Mouse (Mus musculus) cerebellum, postnatal 36 days (tissue): Measurements from ENCODE around the gene H3f3b.

Experiments used
- DNase-seq, 2 experiments: peaks; one replicate each; pipeline ENCODE4 v3.0.0; 2021 to 2022; ENCODE audit warnings: mixed read lengths in 2 of 2

H3f3b gene

DNA sequence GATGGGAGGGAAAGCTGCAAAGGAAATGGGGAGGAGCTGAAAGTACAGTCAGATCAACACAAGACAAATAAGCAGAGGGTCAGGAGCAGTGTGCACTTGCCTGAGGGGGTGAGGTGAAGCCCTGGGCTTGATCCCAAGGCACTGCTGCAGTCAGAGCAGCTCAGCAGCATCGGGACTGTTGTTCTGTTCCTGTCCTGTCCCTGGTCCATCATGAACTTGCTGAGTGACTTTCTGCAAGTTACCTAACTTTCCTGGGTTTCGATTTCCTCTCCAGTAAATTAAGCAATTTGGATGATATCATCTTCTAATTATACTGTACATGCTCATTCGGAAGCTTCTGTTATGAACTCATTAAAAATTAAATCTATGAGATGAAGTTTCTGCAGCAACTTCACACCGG is at the start of gene H3f3b:
Gene H3f3b (minus strand): TSS at position 207 of the 400 bp plus-strand sequence.
- DNase-seq: no peak

DNA sequence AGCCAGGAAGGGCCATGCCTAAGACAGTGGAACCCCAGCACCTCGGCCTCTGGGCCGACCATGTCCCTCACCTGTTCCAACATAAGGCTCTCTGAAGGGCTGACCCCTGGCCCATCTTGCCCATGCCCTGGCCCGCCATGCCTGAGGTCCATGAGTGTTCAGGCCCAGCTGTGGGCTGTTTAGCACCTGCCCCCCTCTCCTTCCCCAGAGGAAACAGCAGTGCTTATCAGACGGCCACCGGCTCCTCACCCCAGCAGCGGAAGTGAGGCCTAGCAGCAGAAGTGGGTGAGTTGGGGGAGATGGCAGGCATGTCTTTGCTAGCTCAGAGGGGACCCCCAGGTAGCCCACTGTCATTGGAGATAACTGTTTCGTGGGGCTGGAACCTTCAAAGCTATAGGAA is 49.1 kb upstream of the H3f3b start:
- DNase-seq: no peak

DNA sequence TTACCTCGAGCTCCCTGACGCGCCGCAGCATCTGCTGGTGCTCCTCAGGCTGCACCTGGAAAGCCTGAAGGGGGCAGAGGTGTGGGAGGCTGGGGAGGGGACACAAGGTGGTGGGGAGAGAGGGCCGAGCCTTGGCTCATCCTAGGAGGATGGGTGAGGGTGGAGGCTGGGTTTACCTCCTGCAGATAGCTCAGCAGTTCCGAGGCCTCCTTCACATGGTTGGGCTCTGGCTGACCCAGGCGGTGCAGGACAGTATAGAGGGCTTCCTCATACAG is 48.4 kb upstream of the H3f3b start:
- no peak for DNase-seq

DNA sequence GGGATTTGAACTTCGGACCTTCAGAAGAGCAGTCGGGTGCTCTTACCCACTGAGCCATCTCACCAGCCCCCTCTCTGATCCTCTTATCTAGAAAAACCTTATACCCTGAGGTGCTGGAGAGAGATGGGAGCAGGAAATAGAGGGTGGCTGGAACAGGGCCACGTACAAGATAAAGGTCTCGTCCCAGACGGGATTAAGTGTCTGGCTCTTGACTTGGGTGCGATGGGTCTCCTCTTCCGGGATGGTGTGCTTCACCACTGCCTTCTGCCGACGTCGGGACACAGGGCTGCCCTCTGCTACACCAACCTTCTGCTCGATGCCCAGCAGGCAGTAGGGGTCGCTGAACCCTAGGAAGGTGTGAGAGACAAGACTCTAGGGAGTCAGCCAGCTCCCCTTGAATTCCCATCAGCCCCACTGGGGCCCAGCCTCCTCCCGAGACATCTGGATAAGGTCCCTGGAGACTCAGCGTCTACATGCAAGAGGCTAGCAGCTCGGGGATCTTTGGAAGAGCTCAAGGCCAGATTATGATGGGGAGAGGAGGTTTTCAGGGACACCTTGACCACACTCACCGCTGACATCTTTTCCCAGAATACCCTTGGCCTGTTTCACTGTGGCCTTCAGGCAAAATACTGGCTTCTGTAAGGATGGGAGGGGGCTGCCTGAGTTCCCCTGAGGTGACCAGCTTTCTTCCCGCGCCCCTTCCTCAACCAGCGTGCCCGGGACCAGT is 47.9 kb upstream of the H3f3b start:
- no peak for DNase-seq

DNA sequence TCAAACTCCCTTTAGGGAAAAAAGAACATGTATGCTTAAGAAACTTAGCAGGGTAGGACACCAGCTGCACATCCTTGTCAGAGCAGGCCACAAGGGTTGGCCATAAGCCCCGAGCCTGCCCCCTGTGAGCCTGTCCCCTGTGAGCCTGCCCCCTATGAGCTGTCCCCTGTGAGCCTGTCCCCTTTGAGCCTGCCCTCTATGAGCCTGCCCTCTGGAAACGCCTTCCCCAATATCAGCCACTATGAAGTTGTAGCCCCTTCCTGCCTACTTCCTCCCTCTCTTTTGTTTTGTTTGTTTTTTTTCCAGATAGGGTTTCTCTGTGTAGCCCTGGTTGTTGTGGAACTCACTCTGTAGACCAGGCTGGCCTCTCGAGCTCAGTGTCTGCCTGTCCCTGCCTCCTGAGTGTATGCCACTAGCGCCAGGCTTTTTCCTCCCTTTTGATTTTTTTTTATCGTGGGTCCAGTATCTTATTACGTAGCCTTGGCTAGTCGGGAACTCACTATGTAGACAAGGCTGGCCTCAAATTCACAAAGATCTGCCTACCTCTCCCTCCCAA is 46.8 kb upstream of the H3f3b start:
- no peak for DNase-seq

DNA sequence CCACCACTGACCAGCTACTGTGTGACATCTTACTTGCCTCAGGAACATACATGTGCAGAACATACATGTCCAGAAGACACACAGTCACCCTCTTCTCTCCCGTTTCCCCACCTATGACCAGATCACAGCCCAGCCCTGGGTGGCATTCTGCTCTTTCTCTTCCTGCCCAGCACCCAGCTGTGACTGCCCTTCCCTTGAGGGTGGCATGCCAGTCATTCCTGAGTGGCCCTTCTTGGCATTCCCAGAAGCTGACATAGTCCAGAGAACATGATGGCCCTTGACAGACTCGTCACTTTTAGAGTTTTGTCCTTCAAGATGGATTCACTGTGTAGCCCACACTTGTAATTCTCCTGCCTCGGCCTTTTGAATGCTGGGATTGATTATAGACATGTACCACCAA is 44.8 kb upstream of the H3f3b start:
- no peak for DNase-seq

DNA sequence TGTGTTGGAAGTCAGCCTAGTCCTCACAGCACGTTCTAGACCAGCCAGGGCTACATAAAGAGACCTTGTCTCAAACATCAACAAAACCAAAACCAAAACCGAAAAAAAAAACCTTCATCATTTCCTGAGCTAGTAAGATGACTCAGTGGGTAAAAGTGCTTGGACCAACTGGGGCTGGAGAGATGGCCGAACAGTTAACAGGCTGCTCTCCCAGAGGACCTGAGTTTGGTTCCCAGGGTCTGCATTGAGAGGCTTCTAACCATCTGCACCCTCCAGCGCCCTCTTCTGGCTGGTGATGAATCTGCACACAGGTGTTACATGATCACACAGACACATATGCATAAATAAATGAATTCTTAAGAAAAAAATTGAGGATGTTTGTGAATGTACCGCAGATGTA is 43.7 kb upstream of the H3f3b start:
- DNase-seq: peak; percentile 30 to 38

DNA sequence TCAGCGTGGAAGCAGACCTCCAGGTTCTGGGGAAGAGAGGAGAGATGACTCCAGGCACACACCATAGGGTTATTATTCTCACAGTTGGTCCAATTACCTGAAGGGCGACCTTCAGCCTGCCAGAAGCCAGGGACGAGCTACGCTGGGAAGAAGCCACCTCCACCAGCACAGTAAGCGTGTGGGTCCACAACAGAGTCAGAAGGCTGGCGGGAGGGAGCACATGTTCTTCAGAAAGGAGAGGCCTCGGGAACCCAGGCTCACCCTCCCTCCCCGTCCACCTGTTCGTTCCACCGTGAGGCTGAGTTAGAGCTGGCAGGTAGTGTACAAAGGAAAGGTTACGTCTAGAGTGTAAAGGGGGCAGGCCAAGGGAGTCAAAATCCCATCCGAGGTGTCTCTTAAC is 37.6 kb upstream of the H3f3b start:
- DNase-seq: peak; percentile 36 to 39

DNA sequence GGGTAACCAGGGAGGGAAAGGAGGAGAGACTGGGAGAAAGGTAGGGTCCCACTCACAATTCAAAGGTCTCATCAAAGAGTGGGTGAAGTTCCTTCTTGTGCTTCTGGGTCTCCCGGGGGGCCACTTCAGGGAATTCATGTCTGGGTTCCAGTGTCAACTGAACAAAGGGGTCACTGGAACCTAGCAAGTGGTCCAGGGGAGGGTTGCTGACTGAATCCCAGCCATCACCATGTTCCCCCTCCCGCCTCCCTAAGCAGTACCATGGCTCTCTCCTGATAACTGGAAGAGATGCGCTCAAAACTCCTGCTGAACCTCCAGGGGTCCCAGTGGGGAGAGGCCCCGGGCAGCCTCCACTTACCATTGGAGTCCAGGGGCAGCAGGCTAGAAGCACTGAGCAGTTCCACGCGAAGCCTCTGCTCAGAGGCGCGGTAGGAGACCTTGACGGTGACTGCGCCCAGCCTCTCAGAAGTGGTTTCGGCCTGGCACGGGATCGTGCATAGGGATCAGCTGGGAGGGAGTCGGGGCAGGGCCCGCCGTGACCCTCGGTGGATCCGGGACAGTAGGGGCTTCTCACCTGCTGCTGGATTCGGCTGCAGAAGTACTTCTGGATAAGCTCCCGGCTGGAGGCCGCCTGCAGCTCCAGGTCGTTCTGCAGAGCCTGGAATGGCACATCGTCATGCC is 36.6 kb upstream of the H3f3b start:
- peak; percentile 48 for DNase-seq

DNA sequence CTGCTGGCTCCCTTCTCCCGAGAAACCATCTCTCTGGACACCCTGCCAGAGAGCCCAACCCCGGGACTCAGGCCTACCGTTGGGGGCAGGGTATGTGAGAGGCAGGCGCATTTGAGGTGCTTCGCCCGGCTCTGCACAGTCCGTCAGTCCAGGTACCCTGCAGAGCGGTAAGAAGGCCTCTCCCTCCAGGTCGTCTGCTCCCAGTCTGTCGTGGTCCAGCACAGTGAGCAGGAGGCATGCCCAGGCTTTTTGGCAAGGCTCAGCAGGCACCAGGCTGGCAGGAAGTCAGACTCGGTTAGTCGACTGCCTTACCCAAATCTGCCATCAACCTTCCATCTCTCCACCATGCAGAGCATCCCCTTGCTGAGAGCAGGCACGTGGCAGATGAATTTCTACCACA is 35.8 kb upstream of the H3f3b start:
- peak; percentile 95 to 96 for DNase-seq

DNA sequence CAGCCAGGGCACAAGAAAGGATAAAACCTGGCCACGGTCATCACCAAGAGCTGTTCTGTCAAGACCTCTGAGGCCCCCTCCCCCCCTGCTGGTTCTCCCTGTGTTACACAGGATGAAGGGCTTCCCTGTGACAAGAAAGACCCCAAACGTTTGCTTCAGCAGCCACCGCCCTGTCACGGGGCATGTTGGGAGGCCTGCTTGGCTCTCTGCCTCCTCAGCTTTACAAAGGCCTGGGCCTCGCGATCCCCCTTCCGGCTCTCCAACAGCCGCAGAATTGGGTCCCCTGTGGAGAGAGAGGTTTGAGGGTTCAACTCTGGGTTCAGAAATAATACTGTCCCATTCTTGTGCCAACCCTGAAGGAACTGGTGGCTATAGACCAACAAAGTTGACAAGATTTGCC is 34.8 kb upstream of the H3f3b start:
- peak; percentile 53 to 54 for DNase-seq

DNA sequence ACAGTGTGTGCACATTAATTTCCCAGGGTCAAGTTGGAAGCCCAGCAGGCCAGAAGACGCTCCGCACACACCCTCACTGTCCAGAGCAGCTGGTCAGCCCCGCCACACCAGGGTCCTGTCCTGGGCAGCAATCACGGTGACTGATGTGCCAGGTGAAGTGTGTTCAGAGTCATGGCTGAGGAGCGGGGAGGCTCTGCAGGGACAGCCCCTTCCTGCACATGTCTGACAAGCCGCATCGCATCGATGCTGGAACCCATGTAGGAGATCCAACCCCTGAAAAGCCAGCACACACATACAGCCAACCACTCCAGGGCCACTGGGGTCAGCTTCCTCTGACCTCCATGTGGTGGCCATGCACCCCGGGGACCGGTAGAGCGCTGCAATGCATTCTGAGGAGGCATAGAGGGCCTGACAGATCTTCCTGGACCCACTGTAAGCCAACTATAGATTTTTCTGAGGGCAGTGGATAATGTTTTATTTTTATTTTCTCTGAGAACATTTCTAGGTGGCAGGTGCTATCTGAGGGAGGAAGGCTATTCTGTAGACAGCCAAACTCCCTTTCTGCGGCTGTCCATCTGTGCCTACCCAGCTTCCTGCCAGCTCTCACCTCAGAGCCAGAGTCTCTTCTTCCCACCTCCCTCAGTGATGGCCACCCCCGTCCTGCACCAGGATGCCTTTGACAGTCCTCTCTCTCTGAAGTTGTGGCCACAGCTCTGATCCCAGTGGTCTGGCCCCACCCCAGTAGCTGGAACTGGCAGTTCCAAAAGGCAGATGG is 34.1 kb upstream of the H3f3b start:
- DNase-seq: peak; percentile 79 to 83

DNA sequence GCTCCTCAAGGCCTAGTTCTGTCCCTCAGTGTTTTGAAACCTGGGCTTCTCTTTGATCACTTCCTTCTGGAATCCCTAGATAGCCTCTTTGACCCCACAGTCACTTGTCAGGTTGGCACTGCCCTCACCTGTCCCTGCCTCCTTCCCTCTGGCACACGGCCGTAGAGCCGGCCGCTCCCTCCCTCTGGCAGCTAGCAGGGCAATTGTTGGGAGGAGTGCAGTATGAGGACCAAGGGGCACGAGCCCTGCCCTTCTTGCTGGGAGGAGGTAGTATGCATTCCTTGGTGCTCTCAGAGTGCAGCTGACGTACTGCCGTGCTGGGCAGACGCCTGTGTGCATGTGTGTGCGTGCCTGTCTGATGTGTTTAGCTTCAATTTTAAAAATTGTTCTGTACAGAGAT is 32.8 kb upstream of the H3f3b start:
- peak; percentile 40 to 55 for DNase-seq

DNA sequence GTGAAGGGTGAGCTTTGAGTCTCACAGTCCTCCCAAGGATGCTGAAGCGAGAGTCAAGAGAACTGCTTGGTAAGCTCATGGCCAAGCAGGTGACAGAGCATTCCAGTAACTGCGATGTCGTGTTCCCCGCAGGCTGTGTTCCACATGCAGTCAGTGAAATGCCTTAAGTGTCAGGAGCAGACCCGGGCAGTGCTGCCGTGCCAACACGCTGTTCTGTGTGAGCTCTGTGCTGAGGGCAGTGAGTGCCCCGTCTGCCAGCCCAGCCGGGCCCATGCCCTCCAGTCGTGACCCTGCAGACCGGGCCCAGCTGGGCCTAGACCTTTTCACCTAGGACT is 31.9 kb upstream of the H3f3b start:
- DNase-seq: peak; percentile 37 to 41

DNA sequence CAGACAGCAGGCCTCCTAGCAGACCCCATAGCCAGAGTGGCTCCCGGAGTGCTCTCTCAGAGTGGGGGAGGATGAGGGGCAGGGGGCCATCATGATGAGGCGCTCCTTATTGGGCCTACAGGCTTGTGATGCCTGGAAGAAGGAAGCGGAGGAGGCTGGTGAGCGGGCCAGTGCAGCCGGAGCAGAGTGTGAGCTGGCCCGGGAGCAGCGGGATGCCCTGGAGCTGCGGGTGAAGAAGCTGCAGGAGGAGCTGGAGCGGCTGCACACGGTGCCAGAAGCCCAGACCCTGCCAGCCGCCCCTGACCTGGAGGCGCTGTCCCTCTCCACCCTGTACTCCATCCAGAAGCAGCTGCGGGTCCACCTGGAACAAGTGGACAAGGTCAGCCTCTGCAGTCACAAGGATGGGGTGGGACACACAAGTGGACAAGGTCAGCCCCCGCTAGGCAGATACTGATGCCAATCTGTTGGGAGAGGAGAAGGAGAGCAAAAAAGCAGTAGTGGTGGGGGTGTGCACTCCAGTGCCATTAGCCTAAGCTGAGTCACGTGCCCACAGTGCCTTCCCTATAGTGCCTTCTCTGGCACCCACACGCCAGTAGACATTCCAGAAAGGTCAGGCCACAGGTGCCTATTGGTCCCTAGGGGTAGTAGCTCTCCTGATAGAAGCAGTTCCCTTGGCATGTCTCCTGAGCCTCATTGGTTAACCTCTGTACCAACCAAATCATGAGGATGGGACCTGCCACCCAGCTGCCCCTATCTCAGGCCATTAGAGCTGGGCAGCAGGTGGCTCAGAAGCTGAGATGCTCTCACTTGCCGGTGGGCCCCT is 31.3 kb upstream of the H3f3b start:
- peak in 1 of 2 experiments; percentile 37 for DNase-seq

DNA sequence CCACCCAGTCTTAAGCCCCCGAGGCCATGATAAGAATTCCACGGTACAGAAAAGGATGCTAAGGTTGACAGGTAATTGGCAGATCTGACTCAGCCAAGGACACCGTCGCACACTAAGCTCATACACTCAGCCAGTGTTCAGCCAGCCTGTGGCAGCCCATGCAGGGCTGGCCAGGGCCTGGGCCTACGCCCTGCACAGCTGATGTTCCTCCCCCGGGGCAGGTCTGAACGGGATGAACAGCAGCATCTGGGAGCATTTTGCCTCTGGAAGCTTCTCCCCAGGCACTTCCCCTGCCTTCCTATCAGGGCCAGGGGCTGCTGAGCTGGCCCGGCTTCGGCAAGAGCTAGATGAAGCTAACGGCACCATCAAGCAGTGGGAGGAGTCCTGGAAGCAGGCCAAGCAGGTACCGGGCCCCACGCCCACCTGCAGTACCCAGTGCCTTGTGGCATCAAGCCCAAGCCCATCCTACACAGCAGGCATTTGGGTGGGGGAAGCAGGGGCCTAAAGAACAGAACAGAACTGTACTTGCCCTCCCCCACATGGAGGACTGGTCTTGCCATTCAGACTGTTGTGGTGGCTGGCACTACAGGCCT is 30.4 kb upstream of the H3f3b start:
- DNase-seq: peak; percentile 35 to 40

DNA sequence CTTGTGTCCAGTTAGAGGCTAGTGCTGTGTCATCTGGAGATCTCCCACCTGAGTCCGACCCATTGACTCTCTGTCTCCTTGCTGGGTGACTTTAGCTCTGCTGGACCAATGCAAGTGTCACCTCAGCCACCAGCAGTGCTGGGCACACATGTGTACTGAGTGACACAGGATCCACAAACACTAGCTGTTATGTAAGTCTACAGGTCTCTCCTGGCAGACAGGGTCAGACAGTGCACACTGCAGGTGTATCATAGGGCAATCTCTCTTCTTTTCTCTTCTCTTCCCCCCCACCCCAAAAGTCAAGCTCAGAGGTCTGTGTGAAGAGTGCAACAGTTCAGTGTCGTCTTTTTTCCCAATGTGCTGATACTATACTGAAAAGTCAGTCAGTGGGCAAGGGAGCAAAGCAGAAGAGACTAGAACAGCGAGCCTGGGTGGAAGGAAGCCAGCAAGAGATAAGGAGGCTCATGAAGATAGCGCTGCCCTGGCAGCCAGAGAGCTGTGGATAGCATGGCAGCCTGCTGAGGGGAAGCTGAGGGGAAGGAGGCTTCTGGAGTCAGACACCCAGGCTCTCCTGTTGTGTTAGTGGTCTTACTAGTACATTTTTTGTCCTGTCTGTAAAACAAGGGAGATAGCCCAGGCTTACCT is 29.6 kb upstream of the H3f3b start:
- no peak for DNase-seq

DNA sequence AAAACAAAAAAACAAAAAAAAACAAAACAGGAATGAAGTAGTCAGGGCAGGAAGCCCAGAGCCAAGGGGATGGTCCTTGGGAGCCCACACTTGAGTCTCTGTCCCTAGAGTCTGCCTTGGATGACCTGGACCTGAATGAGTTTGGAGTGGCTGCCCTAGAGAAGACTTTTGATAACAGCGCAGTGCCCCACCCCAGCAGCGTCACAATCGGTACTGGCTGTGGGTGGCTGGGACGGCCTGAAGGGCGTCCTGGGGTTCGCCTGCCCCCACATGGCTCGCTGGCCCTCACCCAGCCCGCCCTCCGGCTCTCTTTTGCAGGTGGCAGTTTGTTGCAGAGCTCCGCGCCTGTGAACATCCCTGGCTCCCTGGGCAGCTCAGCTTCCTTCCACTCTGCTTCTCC is 28.1 kb upstream of the H3f3b start:
- DNase-seq: no peak

DNA sequence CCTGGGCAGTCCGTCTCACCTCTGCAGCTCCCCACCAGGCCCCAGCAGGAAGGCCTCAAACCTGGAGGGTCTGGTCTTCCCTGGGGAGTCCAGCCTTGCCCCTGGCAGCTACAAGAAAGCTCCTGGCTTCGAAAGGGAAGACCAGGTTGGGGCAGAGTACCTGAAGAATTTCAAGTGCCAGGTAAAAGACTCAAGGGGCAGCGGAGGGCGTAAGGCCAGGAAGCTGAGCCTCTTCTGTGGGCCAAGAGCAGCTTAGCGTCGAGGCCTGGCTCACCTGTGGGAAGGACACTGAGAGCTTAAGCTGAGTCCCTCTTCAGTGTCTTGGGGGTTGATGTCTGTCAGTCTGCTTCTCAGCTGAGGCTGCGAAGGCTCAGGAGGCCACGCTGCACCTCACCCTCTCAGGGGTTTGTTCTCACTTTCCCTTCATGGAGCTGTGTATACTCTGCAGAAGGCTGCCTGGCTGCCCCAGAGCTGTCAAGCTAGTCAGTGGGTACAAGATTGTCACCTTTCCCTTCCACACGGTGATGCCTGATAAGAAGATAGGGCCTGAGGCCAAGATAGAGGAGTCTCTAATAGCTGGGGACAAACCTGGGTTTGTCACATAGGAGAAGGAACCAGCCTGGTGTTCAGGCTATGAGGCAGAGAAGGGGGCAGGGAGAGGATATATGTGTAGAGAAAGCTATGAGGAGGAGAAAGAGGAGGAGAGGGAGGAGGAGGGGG is 25.9 kb upstream of the H3f3b start:
- DNase-seq: no peak

DNA sequence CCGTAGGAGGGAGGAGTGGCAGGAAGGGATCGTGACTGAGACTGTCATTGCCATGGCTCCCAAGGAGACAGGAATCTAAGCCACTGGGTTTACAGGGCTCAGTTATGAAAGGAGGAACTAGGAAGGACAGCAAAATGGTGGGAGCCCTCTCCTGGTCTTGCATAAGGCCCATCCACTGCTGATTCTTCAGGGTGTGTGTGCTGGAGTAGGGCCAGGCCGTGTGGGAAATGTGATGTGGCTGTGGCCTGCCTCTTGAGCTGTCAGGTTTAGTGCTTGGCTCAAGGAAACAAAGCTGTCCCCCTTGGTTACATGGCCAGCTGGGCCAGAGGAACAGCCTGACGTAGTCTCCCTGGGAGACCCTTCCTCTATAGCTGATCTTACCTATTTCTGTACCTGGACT is 22.4 kb upstream of the H3f3b start:
- DNase-seq: no peak

DNA sequence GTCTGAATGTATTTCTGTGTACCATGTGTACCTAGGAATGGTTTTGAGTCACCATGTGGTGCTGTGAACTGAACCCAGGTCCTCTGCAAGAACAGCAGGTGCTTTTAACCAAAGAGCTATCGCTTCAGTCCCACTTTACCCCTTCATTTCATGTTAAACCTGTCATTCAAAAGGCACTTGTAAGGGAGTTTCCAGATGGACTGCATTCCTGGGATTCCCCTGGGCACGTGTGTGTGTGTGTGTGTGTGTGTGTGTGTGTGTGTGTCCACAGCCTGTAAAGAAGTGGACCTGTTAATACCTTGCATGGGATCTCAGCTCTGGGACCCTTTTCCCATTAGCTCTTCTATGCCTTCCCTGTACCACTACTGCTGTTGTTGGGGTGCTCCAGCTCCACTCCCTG is 21.8 kb upstream of the H3f3b start:
- DNase-seq: no peak
